Mouse (Mus musculus) liver, postnatal 0 days (tissue): ENCODE results near the gene Mast3. TPM values are rescaled to one million over a fixed set of nuclear protein-coding genes. Genes with fewer than 3 reads are reported as not detected.
"Not testable (repeated sequence)": the region's sequence is repeated elsewhere in the genome, so short reads cannot be mapped to it uniquely, and the experiment has no call there.

Experiments used
- ATAC-seq: fragments of 200-750 bp; cut with Nextera tagmentation; 2 replicates; pipeline ENCODE4 v1.8.0; 2017; ENCODE audit warnings: mild to moderate bottlenecking, moderate library complexity
- DNase-seq: peaks from one replicate; pipeline ENCODE4 v3.0.0-alpha.2; 2016
- H3K27ac ChIP-seq: fragments of 300-500 bp; sonication (generic); 2 replicates; pipeline ENCODE4 v1.5.1; 2014; ENCODE audit warnings: antibody characterized with exemption, moderate library complexity, mild to moderate bottlenecking, low read depth
- H3K27me3 ChIP-seq: fragments of 300-500 bp; sonication (generic); 2 replicates; pipeline ENCODE4 v1.6.1; 2014; ENCODE audit warnings: low read length, control low read depth, mixed read lengths; ENCODE audit not compliant: insufficient read depth
- H3K36me3 ChIP-seq: fragments of 300-500 bp; sonication (generic); replicated peaks from 2 replicates; pipeline ENCODE4 v1.6.1; 2014; ENCODE audit warnings: mild to moderate bottlenecking, control low read depth, low read length, moderate library complexity, mixed read lengths; ENCODE audit not compliant: insufficient read depth
- H3K4me1 ChIP-seq: fragments of 300-500 bp; sonication (generic); 2 replicates; pipeline ENCODE4 v1.6.1; 2014; ENCODE audit warnings: antibody characterized with exemption, mild to moderate bottlenecking, control low read depth; ENCODE audit not compliant: insufficient read depth
- H3K4me2 ChIP-seq: fragments of 300-500 bp; sonication (generic); 2 replicates; pipeline ENCODE4 v1.6.1; 2014; ENCODE audit warnings: low read depth, mild to moderate bottlenecking, low read length, moderate library complexity, mixed read lengths
- H3K4me3 ChIP-seq: fragments of 300-500 bp; sonication (generic); 2 replicates; pipeline ENCODE4 v1.5.1; 2014; ENCODE audit warnings: low read depth, low read length
- H3K9ac ChIP-seq: fragments of 300-500 bp; sonication (generic); replicated peaks from 2 replicates; pipeline ENCODE4 v1.6.1; 2014; ENCODE audit warnings: mild to moderate bottlenecking, moderate library complexity
- H3K9me3 ChIP-seq: fragments of 300-500 bp; sonication (generic); 2 replicates; pipeline ENCODE4 v1.6.1; 2016; ENCODE audit warnings: mild to moderate bottlenecking, control low read depth, low read length, mixed read lengths
- CTCF ChIP-seq: sonication (generic); IDR thresholded peaks from 2 replicates; pipeline ENCODE4 v1.5.1; 2016; ENCODE audit warnings: antibody characterized with exemption, low read depth
- EP300 ChIP-seq: IDR thresholded peaks from 2 replicates; pipeline ENCODE4 v1.6.1; 2016; ENCODE audit warnings: antibody characterized with exemption, low read depth, mild to moderate bottlenecking
- WGBS: fragments of 180-500 bp; shearing (Covaris S2); extraction: QIAGEN DNeasy Blood & Tissue Kit; methylation state at CpG from one replicate; pipeline ENCODE4 v1.1.7; 2014; ENCODE audit not compliant: insufficient replicate concordance; 5-methylcytosine and 5-hydroxymethylcytosine counted together
- polyA plus RNA-seq: library from polyadenylated mRNA; unstranded; fragments of >200 nt; fragmentation: Nextera tagmentation; extraction: Ambion mirVana; gene quantifications from 2 replicates; pipeline ENCODE4 v1.2.1, GENCODE M21; 2015

Gene Mast3
- polyA plus RNA-seq, 1 experiment from 2014 or later: 6.0 TPM

DNA sequence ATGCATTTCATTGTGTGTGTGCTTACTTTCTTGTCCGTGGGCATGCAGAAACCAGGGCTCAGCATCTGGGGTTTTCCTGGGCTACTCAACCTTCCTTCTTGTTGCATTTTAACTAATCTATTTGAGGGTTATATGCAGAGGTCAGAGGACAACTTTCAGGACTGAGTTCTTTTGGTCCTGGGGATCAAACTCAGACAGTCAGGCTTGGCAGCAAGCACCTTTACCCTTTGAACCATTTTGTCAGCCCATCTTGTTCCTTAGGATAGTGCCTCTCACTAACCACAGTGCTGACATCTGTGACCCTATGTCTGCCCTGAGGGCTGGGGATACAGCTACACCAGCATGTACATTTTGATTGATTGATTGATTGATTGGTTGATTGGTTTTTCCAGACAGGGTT is 22.9 kb upstream of the Mast3 start:
- no peaks in the 10 kb centered on the region for H3K36me3 ChIP-seq
- no peak for ATAC-seq
- no peak overlapping the region for H3K4me3 ChIP-seq
- TF ChIP-seq EP300: no peak
- H3K4me1 ChIP-seq: no peaks in the 10 kb centered on the region
- H3K9ac ChIP-seq: no peak overlapping the region
- no peaks in the 10 kb centered on the region for H3K27me3 ChIP-seq
- 72% methylated on average over 1 of the region's 1 CpGs for WGBS
- no peaks in the 10 kb centered on the region for H3K9me3 ChIP-seq
- H3K4me2 ChIP-seq: no peak overlapping the region
- DNase-seq: no peak
- no peak overlapping the region for H3K27ac ChIP-seq

DNA sequence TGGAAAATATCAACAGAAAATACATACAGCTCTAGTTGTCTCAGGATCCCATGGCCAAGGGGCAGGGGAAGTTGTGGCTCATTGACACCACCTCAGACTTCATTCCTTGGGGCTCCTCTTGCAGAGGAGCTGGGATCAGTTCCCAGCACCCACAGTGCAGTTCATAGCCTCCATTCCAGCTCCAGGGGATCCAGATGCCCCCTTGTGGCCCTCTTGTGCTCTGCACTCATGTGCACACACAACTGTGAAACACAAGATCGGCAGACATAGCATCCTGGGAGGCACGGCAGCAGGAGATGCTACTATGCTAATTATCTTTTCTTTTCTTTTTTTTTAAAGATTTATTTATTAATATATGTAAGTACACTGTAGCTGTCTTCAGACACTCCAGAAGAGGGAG is 22.2 kb upstream of the Mast3 start:
- no peak for DNase-seq

DNA sequence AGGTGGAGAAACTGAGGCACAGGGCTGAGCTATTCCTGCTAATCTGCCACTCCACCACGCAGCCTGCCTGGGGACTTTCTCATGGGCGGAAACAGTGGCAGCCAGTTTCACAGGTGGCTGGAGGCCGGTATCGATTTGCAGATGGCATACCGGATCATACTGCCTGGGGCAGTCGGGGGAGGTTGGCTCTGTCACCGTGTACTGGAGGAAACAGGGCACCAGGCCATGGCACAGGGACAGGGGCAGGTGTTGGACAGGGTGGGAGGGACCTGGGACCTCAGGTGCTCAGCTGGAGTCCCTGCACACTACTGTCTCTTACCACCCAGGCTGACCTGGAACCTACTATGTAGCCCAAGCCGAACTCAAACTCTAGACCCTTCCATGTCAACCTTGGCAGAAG is 21.0 kb upstream of the Mast3 start:
- Histone ChIP-seq H3K9me3 (no peaks in the 10 kb centered on the region), H3K36me3 (no peaks in the 10 kb centered on the region), H3K27ac (no peak overlapping the region), H3K27me3 (no peaks in the 10 kb centered on the region), H3K4me3 (no peak overlapping the region), H3K9ac (no peak overlapping the region), H3K4me1 (no peaks in the 10 kb centered on the region; the same call in 1 of the 2 replicates), H3K4me2 (no peak overlapping the region)
- DNase-seq (no peak), ATAC-seq (no peak)
- 78% methylated on average over 8 of the region's 8 CpGs for WGBS
- TF ChIP-seq CTCF: no peak
- no peak for TF ChIP-seq EP300

More for the DNA sequence above, 22.2 kb upstream of the Mast3 start:
- H3K36me3 ChIP-seq: no peaks in the 10 kb centered on the region
- H3K27me3 ChIP-seq: no peaks in the 10 kb centered on the region
- H3K9ac ChIP-seq: no peak overlapping the region
- no peak overlapping the region for H3K4me2 ChIP-seq
- no peak overlapping the region for H3K27ac ChIP-seq
- no peak overlapping the region for H3K4me3 ChIP-seq
- TF ChIP-seq CTCF (peak; percentile 53), EP300 (no peak)
- 91% methylated on average over 2 of the region's 2 CpGs for WGBS
- no peaks in the 10 kb centered on the region for H3K4me1 ChIP-seq
- ATAC-seq: no peak
- no peaks in the 10 kb centered on the region for H3K9me3 ChIP-seq

DNA sequence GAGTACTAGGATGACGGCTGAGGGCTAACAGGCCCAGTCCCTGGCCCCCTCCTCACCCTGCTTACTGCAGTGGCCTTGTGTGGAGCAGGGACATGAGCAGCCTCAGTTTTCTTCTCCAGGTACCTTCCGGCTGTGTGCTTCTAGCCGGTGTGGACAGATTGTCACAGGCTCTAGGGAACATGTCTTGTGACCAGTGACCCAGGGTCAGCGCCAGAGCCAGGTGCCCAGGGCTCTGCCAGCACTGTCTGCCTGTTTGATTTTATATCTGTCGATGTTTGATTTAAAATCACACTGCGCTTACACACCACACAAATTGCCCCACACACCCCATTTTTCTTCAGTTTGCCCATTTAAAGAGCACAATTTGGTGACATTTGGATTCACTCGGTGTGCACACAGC is 18.9 kb upstream of the Mast3 start:
- Histone ChIP-seq H3K27ac (no peak overlapping the region), H3K27me3 (no peaks in the 10 kb centered on the region), H3K36me3 (no peaks in the 10 kb centered on the region), H3K4me1 (no peaks in the 10 kb centered on the region; the same call in 1 of the 2 replicates), H3K4me2 (no peak overlapping the region), H3K9ac (no peak overlapping the region), H3K4me3 (no peak overlapping the region), H3K9me3 (no peaks in the 10 kb centered on the region)
- no peak for ATAC-seq
- DNase-seq: no peak
- 80% methylated on average over 7 of the region's 7 CpGs for WGBS
- no peak for TF ChIP-seq CTCF
- no peak for TF ChIP-seq EP300

DNA sequence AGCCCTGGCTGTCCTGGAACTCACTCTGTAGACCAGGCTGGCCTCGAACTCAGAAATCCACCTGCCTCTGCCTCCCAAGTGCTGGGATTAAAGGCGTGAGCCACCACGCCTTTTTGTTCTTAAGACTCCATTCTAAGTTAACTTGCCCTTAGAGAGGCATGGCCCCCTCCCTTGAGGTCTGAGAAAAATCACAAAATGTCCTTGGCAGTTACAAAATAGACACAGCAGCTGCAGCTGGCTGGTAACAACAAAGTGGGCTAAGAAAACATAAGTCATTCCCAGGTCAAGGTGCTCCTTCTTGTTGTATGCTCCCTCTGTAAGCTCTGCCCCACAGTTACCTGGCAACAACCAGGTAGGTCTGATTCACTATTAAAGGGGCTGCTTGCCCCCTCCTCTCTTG is 17.7 kb upstream of the Mast3 start:
- 83% methylated on average over 3 of the region's 3 CpGs for WGBS

DNA sequence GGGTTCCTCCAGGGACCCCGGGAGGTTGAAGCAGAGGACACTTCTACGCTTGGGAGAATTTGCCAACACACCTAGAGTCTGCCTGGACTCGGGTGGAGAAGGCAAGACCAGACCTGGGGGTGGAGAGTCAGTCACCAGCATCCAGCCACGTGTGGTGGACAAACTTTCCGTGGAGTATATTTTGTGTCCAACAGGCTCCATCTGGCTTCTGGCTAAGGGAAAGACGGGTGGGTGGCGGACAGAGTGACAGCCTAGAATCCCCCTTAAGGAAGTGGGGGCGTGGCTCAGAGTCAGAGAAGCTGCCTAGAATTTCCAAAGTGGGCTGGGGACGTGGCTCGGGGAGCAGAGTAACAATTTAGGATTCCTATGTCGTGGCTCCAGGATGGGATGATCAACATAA is 17.1 kb upstream of the Mast3 start:
- ATAC-seq (no peak), DNase-seq (no peak)
- TF ChIP-seq EP300 (no peak), CTCF (no peak)
- 52% methylated on average over 11 of the region's 11 CpGs for WGBS
- no peaks in the 10 kb centered on the region for H3K9me3 ChIP-seq
- no peak overlapping the region for H3K4me2 ChIP-seq
- H3K36me3 ChIP-seq: no peaks in the 10 kb centered on the region
- H3K4me1 ChIP-seq: peaks cover 3% of the 10 kb centered on the region
- H3K9ac ChIP-seq: no peak overlapping the region
- no peaks in the 10 kb centered on the region for H3K27me3 ChIP-seq
- no peak overlapping the region for H3K27ac ChIP-seq
- H3K4me3 ChIP-seq: no peak overlapping the region

More for the DNA sequence above, 17.7 kb upstream of the Mast3 start:
- not testable (repeated sequence) for H3K4me2 ChIP-seq, H3K9me3 ChIP-seq, ATAC-seq, H3K4me3 ChIP-seq, H3K36me3 ChIP-seq, DNase-seq, H3K9ac ChIP-seq, H3K4me1 ChIP-seq, H3K27me3 ChIP-seq, H3K27ac ChIP-seq

DNA sequence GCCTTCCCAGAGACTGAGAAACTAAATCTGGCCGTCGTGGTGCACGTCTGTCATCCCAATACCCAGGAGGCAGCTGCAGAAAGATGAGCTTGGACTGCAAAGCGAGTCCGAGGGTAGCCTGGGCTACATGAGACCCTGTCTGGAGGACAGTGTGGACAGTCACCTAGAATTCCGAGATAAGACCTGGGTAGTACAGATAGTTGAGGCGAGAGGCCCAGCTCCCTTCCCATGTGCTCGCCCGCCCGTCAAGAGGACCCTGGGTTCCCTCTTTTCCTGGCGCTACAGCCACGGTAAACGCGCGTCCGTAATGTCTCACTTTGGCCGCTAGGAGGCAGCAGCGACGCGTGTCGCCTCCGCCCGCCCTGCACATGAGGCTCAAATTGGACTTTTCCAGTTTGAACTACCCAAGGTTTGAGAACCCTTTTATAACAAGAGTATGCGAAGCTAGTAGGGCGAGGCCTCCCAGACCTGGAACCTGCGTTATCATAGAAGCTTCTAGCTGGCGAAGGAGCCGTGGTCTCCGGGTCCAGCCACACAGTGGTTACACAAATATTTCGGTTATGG is 16.6 kb upstream of the Mast3 start:
- DNase-seq: peak; percentile 85
- Histone ChIP-seq H3K9me3 (no peaks in the 10 kb centered on the region), H3K4me3 (no peak overlapping the region), H3K27ac (no peak overlapping the region), H3K27me3 (no peaks in the 10 kb centered on the region), H3K9ac (no peak overlapping the region), H3K4me1 (peaks cover 6% of the 10 kb centered on the region), H3K36me3 (no peaks in the 10 kb centered on the region), H3K4me2 (no peak overlapping the region)
- 16% methylated on average over 30 of the region's 30 CpGs for WGBS
- peak; percentile 42; the same call in 1 of the 2 replicates for ATAC-seq
- TF ChIP-seq CTCF (peak; percentile 99), EP300 (no peak)
